Mouse (Mus musculus) olfactory bulb, adult 2 months (tissue): ENCODE measurements around the gene Cdc42bpb.

Source experiments
- CTCF ChIP-seq: fragments of 200-500 bp; IDR thresholded peaks from 2 replicates; pipeline ENCODE4 v1.5.1; 2012; ENCODE audit warnings: low read depth, mild to moderate bottlenecking, low read length, moderate library complexity; ENCODE audit not compliant: insufficient read depth
- POLR2A ChIP-seq: fragments of 200-500 bp; IDR thresholded peaks from 2 replicates; pipeline ENCODE4 v1.6.1; 2012; ENCODE audit warnings: mild to moderate bottlenecking, low read depth, low read length, moderate library complexity; ENCODE audit not compliant: insufficient read depth

GRCm38 (mm10) chr12:111275150-111275841 lies 102.2 kb downstream of the Cdc42bpb start:
- TF ChIP-seq CTCF, result no peak
- TF ChIP-seq POLR2A, result no peak
